Mouse (Mus musculus): ENCODE results near the gene Txndc9. TPM values are rescaled to one million over a fixed set of nuclear protein-coding genes. Genes with fewer than 3 reads are reported as not detected.
"Not testable (repeated sequence)": the region's sequence is repeated elsewhere in the genome, so short reads cannot be mapped to it uniquely, and the experiment has no call there.

Gene Txndc9
- total RNA-seq, 2 experiments from 2014 or later: 28.9 to 35.5 TPM

DNA sequence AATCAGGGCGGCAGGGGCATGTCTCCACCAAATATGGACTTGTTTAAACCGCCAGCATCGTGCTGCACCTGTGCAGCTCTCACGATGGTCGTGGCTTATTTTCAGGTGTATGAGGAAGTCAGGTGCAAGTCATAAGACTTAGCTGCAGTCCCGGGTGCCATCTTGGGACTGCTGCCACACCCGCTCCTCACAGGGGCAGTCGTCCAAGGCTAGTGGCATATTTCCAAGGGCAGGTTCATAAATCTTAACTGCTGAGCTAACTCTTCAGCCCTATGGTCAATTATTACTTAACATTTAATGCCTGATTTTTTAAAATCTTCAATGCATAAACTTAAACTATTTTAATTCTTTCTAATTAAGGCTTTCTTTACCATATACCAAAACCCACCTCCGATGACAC, 21.0 kb downstream of the Txndc9 start:
- not testable (repeated sequence) for DNase-seq (ENCODE audit: low spot score)

DNA sequence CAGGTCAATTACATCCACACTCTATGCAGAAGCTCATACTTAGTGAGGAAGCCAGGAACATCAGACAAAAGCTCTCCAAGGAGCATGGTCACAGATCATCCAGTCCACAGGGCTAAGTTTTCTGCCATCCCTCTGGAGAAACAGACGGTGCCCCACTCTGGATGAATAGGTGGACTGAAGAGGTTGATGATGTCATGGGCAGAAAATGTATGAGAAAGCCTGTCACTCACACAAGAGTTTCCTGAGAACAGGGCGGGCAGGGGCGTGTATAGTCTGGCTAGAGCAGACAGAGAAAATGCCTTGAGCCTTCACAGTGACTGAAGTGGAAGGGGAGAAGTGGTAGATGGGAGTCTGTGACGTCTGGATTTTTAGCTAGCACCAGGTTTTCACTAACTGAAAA, 26.2 kb downstream of the Txndc9 start:
- no peak for DNase-seq (ENCODE audit: low spot score)

DNA sequence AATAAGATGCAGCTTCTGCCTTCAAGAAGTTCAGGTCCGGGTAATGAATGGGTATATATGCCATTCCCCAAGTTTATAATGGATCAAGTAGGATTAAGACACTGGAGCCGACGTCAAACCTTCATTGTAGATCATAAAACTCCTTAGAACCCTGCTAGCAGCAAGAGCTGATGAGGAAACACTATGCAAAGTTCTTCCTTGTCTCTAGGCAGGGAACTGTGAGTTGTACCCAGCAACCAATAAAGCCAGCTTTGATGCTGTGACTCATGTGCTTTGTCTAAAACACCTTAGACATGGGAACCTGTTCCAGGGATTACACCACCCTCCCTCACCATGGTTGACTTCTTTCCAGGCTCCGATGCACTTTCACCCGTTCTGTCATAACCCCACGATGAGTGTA, 28.9 kb downstream of the Txndc9 start:
- no peak for DNase-seq (ENCODE audit: low spot score)

DNA sequence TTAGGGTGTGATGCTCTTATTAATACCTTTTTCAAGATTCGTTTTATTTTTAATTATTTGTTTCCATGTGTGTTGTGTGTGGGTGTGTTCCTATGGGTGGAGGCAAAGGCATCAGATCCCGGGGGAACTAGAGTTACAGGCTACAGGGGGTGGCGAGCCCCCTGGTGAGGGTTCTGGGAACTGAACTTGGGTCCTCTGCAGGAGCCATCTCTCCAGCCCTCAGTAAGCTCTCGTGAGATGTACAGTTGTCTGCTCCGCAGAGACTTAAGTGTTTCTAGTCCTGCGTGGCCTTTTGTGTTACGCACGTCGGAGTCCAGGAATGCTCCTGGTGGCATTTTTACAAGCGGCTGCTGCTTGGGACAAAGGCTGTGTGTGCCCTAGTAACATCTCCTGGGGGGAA, 32.1 kb downstream of the Txndc9 start:
- DNase-seq (ENCODE audit: low spot score): no peak

DNA sequence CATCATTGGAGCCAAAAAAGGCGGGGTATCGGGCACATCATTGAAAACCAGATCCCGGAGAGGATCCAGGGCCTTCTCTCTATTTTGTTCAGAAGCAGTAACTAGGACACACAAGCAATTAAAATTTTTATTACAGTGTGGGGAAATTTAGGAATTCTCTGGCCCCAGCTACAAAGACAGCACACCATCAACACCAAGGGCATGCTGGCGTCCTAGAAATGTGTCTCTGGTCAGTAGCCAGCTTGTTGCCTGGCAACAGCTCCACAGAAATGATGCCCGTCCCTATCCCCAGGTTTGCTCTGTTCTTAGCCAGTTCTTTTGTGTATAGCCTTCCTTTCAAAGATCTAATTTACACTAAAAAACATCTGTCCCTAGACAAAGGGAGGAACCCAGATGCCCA, 38.2 kb downstream of the Txndc9 start:
- DNase-seq (ENCODE audit: low spot score): no peak

DNA sequence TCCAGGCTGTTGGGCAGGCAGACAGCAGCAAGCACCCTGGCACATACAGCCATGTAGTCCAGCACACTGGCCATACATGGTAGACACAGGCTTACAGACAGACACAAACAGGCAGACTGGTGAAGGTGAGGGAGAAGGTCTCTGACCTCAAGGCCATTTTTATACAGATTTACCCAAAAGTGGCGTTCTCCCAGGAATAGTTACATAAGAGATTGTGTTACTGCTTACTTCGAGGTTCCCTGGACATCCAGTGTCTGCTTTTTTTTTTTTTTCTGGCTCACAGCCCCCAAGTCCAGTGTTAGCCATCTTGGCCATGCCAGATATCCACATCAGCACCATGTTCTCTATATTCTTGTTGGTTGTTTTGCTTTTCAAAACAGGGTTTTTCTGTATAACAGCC, 39.2 kb downstream of the Txndc9 start:
- DNase-seq (ENCODE audit: low spot score): no peak

DNA sequence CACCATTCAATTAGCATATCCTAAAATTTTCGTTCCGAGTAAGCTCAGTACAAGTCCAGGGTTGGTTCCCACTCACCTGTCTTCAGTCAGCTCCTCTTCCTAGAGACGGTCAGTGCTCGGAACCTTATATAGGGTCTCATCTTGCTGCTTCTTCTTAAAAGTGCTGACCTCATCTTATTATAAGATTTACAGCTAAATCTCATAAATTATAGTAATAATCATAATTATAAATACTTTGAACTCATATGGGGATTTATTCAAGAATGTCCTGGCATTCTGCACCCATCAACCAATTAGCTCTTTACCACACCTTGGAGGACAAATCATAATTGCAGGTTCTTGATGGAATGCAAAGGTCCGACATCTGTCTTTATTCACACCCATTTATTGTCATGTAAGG, 40.0 kb downstream of the Txndc9 start, which contains the start of gene Lyg1:
TSS of gene Lyg1 (minus strand) at position 101 of the 400 bp plus-strand sequence.
- DNase-seq (ENCODE audit: low spot score): no peak

DNA sequence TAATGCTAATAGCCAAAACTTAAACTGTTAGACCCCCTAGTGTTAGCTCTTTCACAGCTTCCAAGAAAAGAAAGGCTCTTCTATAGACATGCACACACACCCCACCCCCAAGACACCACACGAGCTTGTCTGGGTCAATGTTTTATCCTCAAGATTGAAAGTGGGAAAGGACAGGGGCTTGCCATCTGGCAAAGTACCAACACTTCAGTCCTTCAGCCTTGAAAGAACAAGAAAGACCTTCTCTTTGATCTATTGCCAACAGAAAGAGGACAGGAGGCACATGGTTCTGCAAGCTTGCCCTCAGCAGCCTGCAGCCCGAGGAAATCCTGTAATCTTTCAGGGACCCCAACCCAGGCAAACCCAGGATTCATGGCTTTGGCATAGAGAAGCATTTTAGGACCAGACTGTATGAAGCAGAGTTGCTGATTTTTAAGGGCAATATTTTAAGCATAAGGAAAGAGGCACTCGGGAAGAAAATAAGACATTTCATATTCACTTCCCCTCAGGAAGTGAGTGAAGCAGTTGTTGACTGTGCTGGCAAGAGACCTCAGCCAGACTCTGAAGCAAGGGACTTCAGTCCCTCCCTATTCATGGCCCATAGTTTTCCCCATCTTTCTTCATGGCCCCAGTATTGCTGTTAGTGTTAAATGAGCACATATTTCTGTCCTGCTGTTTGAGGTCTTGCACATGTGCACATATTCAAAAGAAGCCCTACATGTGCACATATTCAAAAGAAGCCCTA, 40.8 kb downstream of the Txndc9 start:
- DNase-seq (ENCODE audit: low spot score): no peak

DNA sequence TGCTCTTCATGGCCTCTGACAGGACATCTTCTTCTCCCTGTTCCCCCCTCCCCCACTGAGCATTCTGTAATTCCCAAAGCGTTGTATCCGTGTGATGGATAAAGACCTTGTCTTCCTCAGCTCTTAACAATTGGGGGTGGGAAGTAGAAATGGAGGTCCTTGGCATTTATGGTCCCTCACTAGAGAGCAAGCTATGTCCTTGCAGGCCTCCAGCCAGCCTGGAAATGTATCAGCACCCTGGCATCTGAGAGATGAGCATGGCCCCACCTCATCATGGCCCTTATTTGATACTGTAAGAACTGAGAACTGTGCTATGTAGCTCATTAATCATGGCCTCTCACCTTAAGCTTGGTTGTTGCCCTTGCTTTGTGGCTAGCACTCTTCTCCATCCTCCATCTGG, 42.4 kb downstream of the Txndc9 start:
- DNase-seq (ENCODE audit: low spot score): no peak

DNA sequence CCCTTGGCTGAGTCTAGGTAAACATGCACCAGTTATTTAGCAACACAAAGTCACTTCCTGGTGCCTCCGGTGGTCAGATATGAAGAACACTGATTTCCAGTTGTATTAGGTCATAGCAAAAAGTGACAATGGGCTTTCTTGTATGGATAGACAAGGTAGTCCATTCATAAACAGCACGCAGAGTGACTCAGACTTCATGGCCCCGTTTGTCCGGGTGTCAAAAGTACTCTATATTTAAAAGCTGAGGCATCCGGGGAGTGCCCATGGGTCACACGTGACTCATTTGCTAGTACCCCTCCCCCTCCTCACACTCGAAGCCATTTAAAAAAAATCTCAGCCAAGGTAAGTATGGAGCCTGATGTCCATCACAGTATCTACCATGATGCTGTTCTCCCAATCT, 42.9 kb downstream of the Txndc9 start:
- no peak for DNase-seq (ENCODE audit: low spot score)

DNA sequence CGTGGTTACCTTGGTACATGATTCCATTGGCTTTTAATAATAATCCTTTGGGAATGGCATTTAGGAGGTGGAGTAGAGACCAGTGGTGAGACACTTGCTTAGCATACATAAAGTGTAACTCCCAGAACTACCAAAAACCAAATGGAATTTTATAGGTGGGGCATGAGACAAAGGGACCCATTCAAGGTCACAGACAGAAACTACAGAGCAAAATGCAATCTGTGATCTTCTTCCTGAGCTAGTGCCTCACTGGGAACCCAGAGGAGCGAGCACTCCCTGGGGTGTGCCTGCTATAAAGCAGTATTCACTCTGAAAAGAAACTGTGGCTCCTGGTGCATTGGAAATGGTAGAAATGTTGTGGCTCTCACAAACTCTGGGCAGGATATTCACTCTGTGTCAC, 48.8 kb downstream of the Txndc9 start:
- no peak for DNase-seq (ENCODE audit: low spot score)

Other genes with a start within 250 kb of the Txndc9 start
- gene Tsga10, start 131.5 kb downstream of the Txndc9 start, total RNA-seq (2021): 1 to 10 TPM; 6.8 to 8.7 TPM
- gene Lipt1, start 126.2 kb downstream of the Txndc9 start, total RNA-seq (2021): 10 to 100 TPM in 1 of 2 experiments, 1 to 10 TPM in 1; 9.6 to 10.3 TPM
- 1 to 10 TPM in 1 of 2 experiments, under 1 TPM in 1; 0.71 to 1.4 TPM for gene Mitd1, start 107.5 kb downstream of the Txndc9 start, total RNA-seq (2021)
- gene Mrpl30, start 107.4 kb downstream of the Txndc9 start, total RNA-seq (2021): 100 to 1,000 TPM; 269 to 291 TPM
- gene Lyg2, start 81.4 kb downstream of the Txndc9 start, total RNA-seq (2021): not detected
- not detected for gene Lyg1, start 40.1 kb downstream of the Txndc9 start, total RNA-seq (2021)
- gene Eif5b, start 117 bp upstream of the Txndc9 start, total RNA-seq (2021): 10 to 100 TPM; 46.7 to 58.9 TPM
- 10 to 100 TPM; 16.3 to 18.4 TPM for gene Rev1, start 131.9 kb upstream of the Txndc9 start, total RNA-seq (2021)

All from gastrocnemius, adult 18-20 months (tissue).